Mouse (Mus musculus) subcutaneous adipose tissue, adult 2 months (tissue): Measurements from ENCODE around the gene Adgrg1. TPM values are rescaled to one million over a fixed set of nuclear protein-coding genes. Genes with fewer than 3 reads are reported as not detected.

Experiments used
- polyA plus RNA-seq: library from polyadenylated mRNA; depleted of rRNA; stranded (reverse); fragments of >200 nt; gene quantifications from 2 replicates; pipeline ENCODE4 v1.2.3, GENCODE M21; 2012; ENCODE audit warnings: low replicate concordance; rRNA removed

The Adgrg1 gene
- polyA plus RNA-seq: 107 and 240 TPM in 2 replicates

GRCm38 (mm10) chr8:94974467-94975165 lies at the start of gene Adgrg1:
Adgrg1 (plus strand) TSS chr8:94974751.

GRCm38 (mm10) chr8:95017451-95017850 lies 42.9 kb downstream of the Adgrg1 start, which contains the start of gene Adgrg3:
Adgrg3 (plus strand) TSS chr8:95017692.

GRCm38 (mm10) chr8:95054927-95055510 lies 80.5 kb downstream of the Adgrg1 start, which contains the start of gene Drc7:
Drc7 (plus strand) TSS chr8:95055103.

Other genes starting within 250 kb of the Adgrg1 start
- gene Ccl22, start 229.2 kb upstream of the Adgrg1 start, polyA plus RNA-seq: 3.3 and 5.1 TPM in 2 replicates
- 9.1 and 15.8 TPM in 2 replicates for gene Cx3cl1, start 202.7 kb upstream of the Adgrg1 start, polyA plus RNA-seq
- 0.44 and 1.3 TPM in 2 replicates for gene Ccl17, start 164.3 kb upstream of the Adgrg1 start, polyA plus RNA-seq
- 175 and 245 TPM in 2 replicates for gene Coq9, start 136.4 kb upstream of the Adgrg1 start, polyA plus RNA-seq
- gene Ciapin1, start 136.4 kb upstream of the Adgrg1 start, polyA plus RNA-seq: 31.1 and 42.8 TPM in 2 replicates
- gene Polr2c, start 117.3 kb upstream of the Adgrg1 start, polyA plus RNA-seq: 78.9 and 117 TPM in 2 replicates
- 27.2 and 32.0 TPM in 2 replicates for gene Dok4, start 98.4 kb upstream of the Adgrg1 start, polyA plus RNA-seq
- gene Ccdc102a, start 56.7 kb upstream of the Adgrg1 start, polyA plus RNA-seq: 14.8 and 31.5 TPM in 2 replicates
- 3.8 and 4.9 TPM in 2 replicates for gene Adgrg5, start 51.1 kb upstream of the Adgrg1 start, polyA plus RNA-seq
- gene Adgrg3, start 42.9 kb downstream of the Adgrg1 start, polyA plus RNA-seq: 4.5 and 10.2 TPM in 2 replicates
- gene Drc7, start 80.4 kb downstream of the Adgrg1 start, polyA plus RNA-seq: not detected in 2 replicates
- 17.3 and 27.8 TPM in 2 replicates for gene Katnb1, start 106.4 kb downstream of the Adgrg1 start, polyA plus RNA-seq
- gene Kifc3, start 228.1 kb downstream of the Adgrg1 start, polyA plus RNA-seq: 33.4 and 41.1 TPM in 2 replicates